Mouse (Mus musculus): ENCODE data around the gene Klhl25.
A peak's percentile ranks its signal among the peaks of the same experiment; 100 is the strongest.
"Not testable (repeated sequence)": the region's sequence is repeated elsewhere in the genome, so short reads cannot be mapped to it uniquely, and the experiment has no call there.

Gene Klhl25

GRCm38 (mm10) chr7:75879436-75879835 is 31.3 kb downstream of the Klhl25 start:
- DNase-seq: not testable (repeated sequence)

- DNase-seq: no peak
Observed at GRCm38 (mm10) chr7:75880236-75880635, 32.1 kb downstream of the Klhl25 start.

- DNase-seq: peak; percentile 76
Observed at GRCm38 (mm10) chr7:75880650-75881049, 32.5 kb downstream of the Klhl25 start.

- DNase-seq: no peak
Observed at GRCm38 (mm10) chr7:75881376-75881775, 33.3 kb downstream of the Klhl25 start.

GRCm38 (mm10) chr7:75881791-75882190 is 33.7 kb downstream of the Klhl25 start:
- no peak for DNase-seq

- DNase-seq: no peak
Observed at GRCm38 (mm10) chr7:75891466-75891865, 43.4 kb downstream of the Klhl25 start.

- no peak for DNase-seq
Observed at GRCm38 (mm10) chr7:75892737-75893136, 44.6 kb downstream of the Klhl25 start.

- no peak for DNase-seq
Observed at GRCm38 (mm10) chr7:75893709-75894108, 45.6 kb downstream of the Klhl25 start.

GRCm38 (mm10) chr7:75897041-75897440 is 48.9 kb downstream of the Klhl25 start:
- DNase-seq: no peak

- DNase-seq: no peak
Observed at GRCm38 (mm10) chr7:75899102-75899501, 51.0 kb downstream of the Klhl25 start.

GRCm38 (mm10) chr7:75899517-75899916 is 51.4 kb downstream of the Klhl25 start:
- DNase-seq: no peak

GRCm38 (mm10) chr7:75899954-75900353 is 51.8 kb downstream of the Klhl25 start:
- no peak for DNase-seq

- DNase-seq: no peak
Observed at GRCm38 (mm10) chr7:75905145-75905544, 57.0 kb downstream of the Klhl25 start.

GRCm38 (mm10) chr7:75910035-75910651 is 62.0 kb downstream of the Klhl25 start:
- DNase-seq: peak; percentile 53

- DNase-seq: no peak
Observed at GRCm38 (mm10) chr7:75910652-75911035, 62.5 kb downstream of the Klhl25 start.

GRCm38 (mm10) chr7:75913952-75914351 is 65.8 kb downstream of the Klhl25 start:
- peak; percentile 34 for DNase-seq

GRCm38 (mm10) chr7:75915550-75915949 is 67.4 kb downstream of the Klhl25 start:
- not testable (repeated sequence) for DNase-seq

GRCm38 (mm10) chr7:75917662-75918061 is 69.6 kb downstream of the Klhl25 start:
- no peak for DNase-seq

GRCm38 (mm10) chr7:75919745-75920144 is 71.6 kb downstream of the Klhl25 start:
- not testable (repeated sequence) for DNase-seq

All from cerebellum, adult 8-10 months (tissue).